ENCODE assay signal across 29 mouse cellular contexts in the genomic region with DNA sequence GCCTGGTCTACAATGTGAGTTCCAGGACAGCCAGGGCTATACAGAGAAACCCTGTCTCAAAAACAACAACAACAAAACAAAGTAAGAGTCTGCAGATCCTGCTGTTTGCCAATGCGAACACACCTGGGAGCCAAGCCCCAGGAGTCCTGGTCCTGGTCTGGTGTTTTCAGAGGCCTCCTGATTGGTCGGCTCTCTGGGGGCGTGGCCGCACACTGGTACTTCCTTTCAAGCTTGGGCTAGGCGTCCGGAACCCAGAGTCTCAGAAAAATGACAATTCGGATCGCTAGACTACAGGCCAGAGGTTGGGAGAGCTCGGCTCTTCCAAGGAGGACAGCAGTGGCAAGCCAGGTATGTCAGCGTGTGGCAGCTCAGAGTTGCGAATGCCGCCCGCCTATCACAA. TPM values are rescaled to one million over a fixed set of nuclear protein-coding genes. Genes with fewer than 3 reads are reported as not detected.
A peak's percentile ranks its signal among the peaks of the same experiment; 100 is the strongest.
DNase-seq lines count a peak whose midpoint lies in the region; ATAC-seq and TF ChIP-seq lines count a peak whose summit lies in the region.
"Had no signal": no experiment of that assay in that cellular context is flagged by ENCODE, and none has a peak within 500 bp of the region (broad histone marks: within the 10 kb centered on the region; RNA-seq: fewer than 3 reads in every experiment).

No protein-coding gene starts in this region.

- no peak for TF ChIP-seq CTCF in liver, postnatal 0 days (IDR thresholded peaks at IDR 0.05; ENCODE audit: low read depth)

- no peak for TF ChIP-seq EP300 in liver, postnatal 0 days (IDR thresholded peaks at IDR 0.05; ENCODE audit: low read depth)

- no peak overlapping the region for H3K9ac ChIP-seq in liver, postnatal 0 days (replicated peaks)
- peak overlapping the region; percentile 36; the same call in 1 of the 2 replicates for H3K9ac ChIP-seq in ES-E14 (ENCODE audit: insufficient read depth, low read depth, low read length, poor library complexity, severe bottlenecking)
- no peak overlapping the region for H3K9ac ChIP-seq in liver, embryonic 13.5 days
- H3K9ac ChIP-seq: hindbrain, embryonic 12.5 days; midbrain, embryonic 15.5 days; stomach, embryonic 15.5 days had no signal

- H3K27ac ChIP-seq in liver, postnatal 0 days (ENCODE audit: low read depth) = no peak overlapping the region
- no peak overlapping the region for H3K27ac ChIP-seq in ES-E14 (ENCODE audit: insufficient read depth, low read depth, low read length, poor library complexity, severe bottlenecking)
- no peak overlapping the region for H3K27ac ChIP-seq in liver, embryonic 13.5 days
- H3K27ac ChIP-seq: hindbrain, embryonic 12.5 days; midbrain, embryonic 15.5 days; stomach, embryonic 15.5 days had no signal

- H3K36me3 ChIP-seq in liver, postnatal 0 days (replicated peaks; ENCODE audit: insufficient read depth, low read length) = no peaks in the 10 kb centered on the region
- no peaks in the 10 kb centered on the region for H3K36me3 ChIP-seq in ES-E14 (ENCODE audit: control insufficient read depth, insufficient read depth, low read length, poor library complexity, severe bottlenecking)
- H3K36me3 ChIP-seq in liver, embryonic 13.5 days = no peaks in the 10 kb centered on the region
- H3K36me3 ChIP-seq: hindbrain, embryonic 12.5 days; midbrain, embryonic 15.5 days; stomach, embryonic 15.5 days had no signal

- no peak for ATAC-seq in liver, postnatal 0 days
- ATAC-seq in liver, embryonic 13.5 days (ENCODE audit: low read depth) = no peak
- ATAC-seq in erythroid progenitor cell, adult 5-6 weeks (replicated peaks; ENCODE audit: low FRiP score, poor library complexity, severe bottlenecking) = no peak
- ATAC-seq in frontal cortex, adult (ENCODE audit: low TSS enrichment) = no peak
- ATAC-seq: forebrain, embryonic 16.5 days; midbrain, embryonic 15.5 days; Patski had no signal

- H3K4me2 ChIP-seq in liver, postnatal 0 days (ENCODE audit: low read depth, low read length) = no peak overlapping the region
- peak overlapping the region; percentile 37; the same call in 1 of the 2 replicates for H3K4me2 ChIP-seq in liver, embryonic 13.5 days
- H3K4me2 ChIP-seq: hindbrain, embryonic 12.5 days; midbrain, embryonic 15.5 days; stomach, embryonic 15.5 days had no signal

- no peaks in the 10 kb centered on the region for H3K27me3 ChIP-seq in liver, postnatal 0 days (ENCODE audit: insufficient read depth, low read length)
- no peaks in the 10 kb centered on the region for H3K27me3 ChIP-seq in liver, embryonic 13.5 days
- H3K27me3 ChIP-seq: hindbrain, embryonic 12.5 days; midbrain, embryonic 15.5 days; Patski; stomach, embryonic 15.5 days had no signal

- H3K4me1 ChIP-seq in liver, postnatal 0 days (ENCODE audit: insufficient read depth) = no peaks in the 10 kb centered on the region
- peaks cover 0 to 5% of the 10 kb centered on the region in 2 experiments; a peak in 1 of 4 replicates for H3K4me1 ChIP-seq in ES-E14 (ENCODE audit: control insufficient read depth in 2 of 2, insufficient read depth in 2 of 2, low read length in 2 of 2, poor library complexity in 1 of 2)
- H3K4me1 ChIP-seq in liver, embryonic 13.5 days (replicated peaks) = no peaks in the 10 kb centered on the region
- H3K4me1 ChIP-seq: hindbrain, embryonic 12.5 days; midbrain, embryonic 15.5 days; stomach, embryonic 15.5 days had no signal

- WGBS in liver, postnatal 0 days (ENCODE audit: insufficient replicate concordance) = 64% methylated on average over 13 of the region's 13 CpGs
- 49% methylated on average over 13 of the region's 13 CpGs for WGBS in liver, embryonic 13.5 days (ENCODE audit: insufficient replicate concordance)

- H3K9me3 ChIP-seq in liver, postnatal 0 days (ENCODE audit: low read length) = no peaks in the 10 kb centered on the region
- H3K9me3 ChIP-seq in ES-E14 (ENCODE audit: control insufficient read depth, insufficient read depth, low read depth, low read length) = no peaks in the 10 kb centered on the region
- H3K9me3 ChIP-seq in liver, embryonic 13.5 days (replicated peaks) = no peaks in the 10 kb centered on the region
- H3K9me3 ChIP-seq: hindbrain, embryonic 12.5 days; midbrain, embryonic 15.5 days; stomach, embryonic 15.5 days had no signal

- in situ Hi-C loops in ES-E14 (cut with MboI; ENCODE audit: low sequenced_read_pairs in 2 of 2, unreplicated experiment in 2 of 2) = no loop called here

- peak; percentile 74 for DNase-seq in heart, adult 11 months
- DNase-seq in heart, postnatal 4 days = no peak
- DNase-seq in liver (peak; percentile 25), ES-E14 (ENCODE audit: low read depth, low spot score) (peak; percentile 59)
- no peak for DNase-seq in liver, postnatal 0 days
- DNase-seq in liver, embryonic 13.5 days = no peak
- DNase-seq: adrenal gland, postnatal 14 days; cerebellum, postnatal 10 days; embryo, embryonic 11 days; lung, adult 2 months; right cerebral cortex, postnatal 14 days had no signal

- no peak overlapping the region for H3K4me3 ChIP-seq in liver, postnatal 0 days (ENCODE audit: low read depth, low read length)
- H3K4me3 ChIP-seq in ES-E14 (ENCODE audit: insufficient read depth in 1 of 2, low read depth in 1 of 2, low read length in 2 of 2, poor library complexity in 1 of 2, severe bottlenecking in 1 of 2) = peak overlapping the region; percentile 33 to 58
- no peak overlapping the region for H3K4me3 ChIP-seq in liver, embryonic 13.5 days (replicated peaks)
- H3K4me3 ChIP-seq: hindbrain, embryonic 12.5 days; midbrain, embryonic 15.5 days; stomach, embryonic 15.5 days had no signal

TF ChIP-seq in ES-E14, 5 proteins besides CTCF, POLR2A, EP300 and RAD21:
- TF ChIP-seq ZC3H11A (IDR thresholded peaks at IDR 0.05; ENCODE audit: borderline replicate concordance, low read depth, low read length) = no peak
- TF ChIP-seq HCFC1 (IDR thresholded peaks at IDR 0.05; ENCODE audit: borderline replicate concordance, insufficient read depth, low read length) = no peak

RNA-seq across cellular contexts. Expression of a gene that starts 12.3 kb away (rescaled TPM):
- total RNA-seq in heart, postnatal 4 days (2021) = under 1 TPM; 0.27 to 0.45 TPM
- 0.02 TPM in 1 of 2 replicates, not detected in the other for polyA plus RNA-seq in liver, postnatal 0 days (2015; fragmentation: Nextera tagmentation; extraction: Ambion mirVana)
- total RNA-seq in ES-E14 (2012; rRNA removed) = 1.7 and 2.0 TPM in 2 replicates
- 0.03 TPM in 2 replicates for polyA plus RNA-seq in liver, embryonic 13.5 days (2015; fragmentation: Nextera tagmentation; extraction: Ambion mirVana)
- not detected in 2 replicates for total RNA-seq in erythroid progenitor cell, adult 5-6 weeks (2015; ENCODE audit: low replicate concordance)
- total RNA-seq in erythroid progenitor cell, adult 5-6 weeks (2017; ENCODE audit: low replicate concordance) = not detected in 2 replicates
- total RNA-seq: neutrophil, adult 5-6 weeks had no signal
- polyA plus RNA-seq: spleen, adult 2 months had no signal

RNA-seq across cellular contexts. Expression of a gene that starts 13.2 kb away (rescaled TPM):
- total RNA-seq in heart, postnatal 4 days (2021) = not detected
- polyA plus RNA-seq in liver, postnatal 0 days (2015; fragmentation: Nextera tagmentation; extraction: Ambion mirVana) = not detected in 2 replicates
- total RNA-seq in ES-E14 (2012; rRNA removed) = not detected in 2 replicates
- not detected in 2 replicates for polyA plus RNA-seq in liver, embryonic 13.5 days (2015; fragmentation: Nextera tagmentation; extraction: Ambion mirVana)
- total RNA-seq in erythroid progenitor cell, adult 5-6 weeks (2015; ENCODE audit: low replicate concordance) = not detected in 2 replicates
- not detected in 2 replicates for total RNA-seq in erythroid progenitor cell, adult 5-6 weeks (2017; ENCODE audit: low replicate concordance)
- total RNA-seq: adrenal gland, postnatal 14 days; gastrocnemius, postnatal 4 days; megakaryocyte-erythroid progenitor cell, adult 5-6 weeks; neutrophil, adult 5-6 weeks had no signal
- polyA plus RNA-seq: embryonic facial prominence, embryonic 14.5 days; heart, embryonic 16.5 days; intestine, embryonic 14.5 days; kidney, embryonic 14.5 days; large intestine, adult 2 months; limb, embryonic 11.5 days; lung, adult 2 months; Patski; spleen, adult 2 months; stomach, embryonic 15.5 days; thymus, postnatal 0 days had no signal

RNA-seq across cellular contexts. Expression of a gene that starts 19.3 kb away (rescaled TPM):
- total RNA-seq in heart, postnatal 4 days (2021) = 10 to 100 TPM; 44.0 to 49.6 TPM
- 84.6 and 101 TPM in 2 replicates for polyA plus RNA-seq in liver, postnatal 0 days (2015; fragmentation: Nextera tagmentation; extraction: Ambion mirVana)
- 121 and 125 TPM in 2 replicates for total RNA-seq in ES-E14 (2012; rRNA removed)
- polyA plus RNA-seq in liver, embryonic 13.5 days (2015; fragmentation: Nextera tagmentation; extraction: Ambion mirVana) = 272 and 296 TPM in 2 replicates
- total RNA-seq in erythroid progenitor cell, adult 5-6 weeks (2015; ENCODE audit: low replicate concordance) = 145 and 220 TPM in 2 replicates
- 159 and 170 TPM in 2 replicates for total RNA-seq in erythroid progenitor cell, adult 5-6 weeks (2017; ENCODE audit: low replicate concordance)

Comparison
In these comparisons a context has a peak if more than half of its experiments do, and no peak if none do; other contexts are left out.
1. DNase-seq: peak in heart, adult 11 months (single experiment), liver (single experiment) and ES-E14 (single experiment); none in heart, postnatal 4 days (single experiment), liver, postnatal 0 days (single experiment) and liver, embryonic 13.5 days (single experiment).
2. H3K4me3 ChIP-seq: peak in ES-E14 (2 of 2); none in liver, postnatal 0 days (single experiment) and liver, embryonic 13.5 days (single experiment).